Mouse (Mus musculus) granulocyte monocyte progenitor cell, adult 5-6 weeks (primary cell): ENCODE results near the gene Tmem169. TPM values are rescaled to one million over a fixed set of nuclear protein-coding genes. Genes with fewer than 3 reads are reported as not detected.
A peak's percentile ranks its signal among the peaks of the same experiment; 100 is the strongest.

Source experiments
- ATAC-seq: replicated peaks from 2 replicates; pipeline ENCODE4 v1.8.0; 2016; ENCODE audit warnings: mild to moderate bottlenecking, moderate TSS enrichment, inconsistent platforms; ENCODE audit not compliant: poor library complexity, severe bottlenecking
- total RNA-seq, 2 experiments: library from RNA; stranded (forward) in 1 of 2; stranded (reverse) in 1 of 2; fragments of 200-712, 200-1000 nt in 1 of 2; fragments of >200 nt in 1 of 2; fragmentation: Nextera tagmentation in 1 of 2; gene quantifications; 2 replicates each; pipeline ENCODE4 v1.2.3; 2014 to 2017

The Tmem169 gene
- total RNA-seq, 2 experiments from 2014 or later = not detected

- peak; percentile 25; the same call in 1 of the 2 replicates for ATAC-seq
Measured at GRCm38 (mm10) chr1:72282604-72283003, 1.6 kb upstream of the Tmem169 start.

- no peak for ATAC-seq
Measured at GRCm38 (mm10) chr1:72284539-72284938, 370 bp downstream of the Tmem169 start.

GRCm38 (mm10) chr1:72286904-72287303 lies 2.7 kb downstream of the Tmem169 start:
- ATAC-seq = no peak

- ATAC-seq = no peak
Measured at GRCm38 (mm10) chr1:72287893-72288292, 3.7 kb downstream of the Tmem169 start.

GRCm38 (mm10) chr1:72288527-72289150 lies 4.5 kb downstream of the Tmem169 start:
- no peak for ATAC-seq

GRCm38 (mm10) chr1:72290896-72291295 lies 6.7 kb downstream of the Tmem169 start:
- no peak for ATAC-seq

- no peak for ATAC-seq
Measured at GRCm38 (mm10) chr1:72291421-72291820, 7.3 kb downstream of the Tmem169 start.

GRCm38 (mm10) chr1:72291925-72292324 lies 7.8 kb downstream of the Tmem169 start:
- ATAC-seq = no peak

GRCm38 (mm10) chr1:72293869-72294663 lies 9.9 kb downstream of the Tmem169 start:
- no peak for ATAC-seq

- ATAC-seq = no peak
Measured at GRCm38 (mm10) chr1:72295746-72296145, 11.6 kb downstream of the Tmem169 start.

GRCm38 (mm10) chr1:72301845-72302244 lies 17.7 kb downstream of the Tmem169 start:
- no peak for ATAC-seq

GRCm38 (mm10) chr1:72306241-72306640 lies 22.1 kb downstream of the Tmem169 start:
- ATAC-seq = no peak

GRCm38 (mm10) chr1:72306679-72307181 lies 22.6 kb downstream of the Tmem169 start:
- peak; percentile 68 for ATAC-seq

- peak; percentile 91 for ATAC-seq
Measured at GRCm38 (mm10) chr1:72307317-72307798, 23.2 kb downstream of the Tmem169 start, which contains the start of gene Xrcc5. Xrcc5 (plus strand) TSS chr1:72307421.

GRCm38 (mm10) chr1:72308919-72309318 lies 24.8 kb downstream of the Tmem169 start:
- no peak for ATAC-seq

GRCm38 (mm10) chr1:72309744-72310424 lies 25.7 kb downstream of the Tmem169 start:
- no peak for ATAC-seq

GRCm38 (mm10) chr1:72312701-72313398 lies 28.7 kb downstream of the Tmem169 start:
- ATAC-seq = no peak

- ATAC-seq = peak; percentile 79; the same call in 1 of the 2 replicates
Measured at GRCm38 (mm10) chr1:72313399-72314039, 29.4 kb downstream of the Tmem169 start.

GRCm38 (mm10) chr1:72315447-72315846 lies 31.3 kb downstream of the Tmem169 start:
- ATAC-seq = no peak

- ATAC-seq = no peak
Measured at GRCm38 (mm10) chr1:72316409-72316808, 32.2 kb downstream of the Tmem169 start.
